Mouse (Mus musculus) ES-Bruce4 (cell line): ENCODE measurements around the gene Pitpnc1.

Experiments
- CTCF ChIP-seq: IDR thresholded peaks from one replicate; pipeline ENCODE4 v1.8.1; 2011; ENCODE audit warnings: low read depth, low read length
- POLR2A ChIP-seq: IDR thresholded peaks from one replicate; pipeline ENCODE4 v1.8.1; 2011; ENCODE audit warnings: low read length; ENCODE audit not compliant: insufficient read depth

GRCm38 (mm10) chr11:107438140-107438539, 32.4 kb downstream of the Pitpnc1 start:
- TF ChIP-seq CTCF (no peak), POLR2A (no peak)
